Comparison of ENCODE assay signal across 10 mouse cellular contexts in genomic region chr1:177494913-177495542, GRCm38 (mm10). TPM values are rescaled to one million over a fixed set of nuclear protein-coding genes. Genes with fewer than 3 reads are reported as not detected.
DNase-seq lines count a peak whose midpoint lies in the region; ATAC-seq lines count a peak whose summit lies in the region.
"Had no signal": no experiment of that assay in that cellular context is flagged by ENCODE, and none has a peak within 500 bp of the region (broad histone marks: within the 10 kb centered on the region; RNA-seq: fewer than 3 reads in every experiment).

No protein-coding gene starts in this region.

- no peak overlapping the region for H3K4me3 ChIP-seq in hindbrain, embryonic 15.5 days
- H3K4me3 ChIP-seq in hindbrain, embryonic 11.5 days (ENCODE audit: low read depth, low read length): no peak overlapping the region
- no peak overlapping the region for H3K4me3 ChIP-seq in neural tube, embryonic 11.5 days (ENCODE audit: low read depth, low read length)
- H3K4me3 ChIP-seq in liver, embryonic 13.5 days (replicated peaks): 0 out of 2 replicates have a peak overlapping the region, but pooled peaks have one; percentile 2
- no peak overlapping the region for H3K4me3 ChIP-seq in stomach, embryonic 14.5 days (ENCODE audit: low read depth, low read length)
- H3K4me3 ChIP-seq: heart, embryonic 13.5 days had no signal

- H3K27ac ChIP-seq in hindbrain, embryonic 15.5 days (replicated peaks): no peak overlapping the region
- no peak overlapping the region for H3K27ac ChIP-seq in hindbrain, embryonic 11.5 days (ENCODE audit: low read depth, low read length)
- H3K27ac ChIP-seq in neural tube, embryonic 11.5 days (ENCODE audit: low read depth, low read length): no peak overlapping the region
- no peak overlapping the region for H3K27ac ChIP-seq in liver, embryonic 13.5 days
- H3K27ac ChIP-seq in stomach, embryonic 14.5 days (ENCODE audit: low read length): no peak overlapping the region
- H3K27ac ChIP-seq: heart, embryonic 13.5 days had no signal

- no peak overlapping the region for H3K9ac ChIP-seq in hindbrain, embryonic 15.5 days
- no peak overlapping the region for H3K9ac ChIP-seq in hindbrain, embryonic 11.5 days (ENCODE audit: low read depth, low read length)
- H3K9ac ChIP-seq in neural tube, embryonic 11.5 days (ENCODE audit: low read length): no peak overlapping the region
- no peak overlapping the region for H3K9ac ChIP-seq in liver, embryonic 13.5 days
- H3K9ac ChIP-seq in stomach, embryonic 14.5 days (replicated peaks; ENCODE audit: low read depth, low read length): no peak overlapping the region
- H3K9ac ChIP-seq: heart, embryonic 13.5 days had no signal

- ATAC-seq in hindbrain, embryonic 15.5 days (ENCODE audit: low FRiP score, low read depth): no peak
- ATAC-seq in hindbrain, embryonic 11.5 days (ENCODE audit: low FRiP score): no peak
- peak; percentile 36; the same call in 1 of the 2 replicates for ATAC-seq in neural tube, embryonic 11.5 days (ENCODE audit: insufficient read depth, low FRiP score, low TSS enrichment)
- no peak for ATAC-seq in liver, embryonic 13.5 days (ENCODE audit: low read depth)
- no peak for ATAC-seq in stomach, embryonic 14.5 days (ENCODE audit: insufficient number of reproducible peaks, insufficient read depth, low FRiP score, low read depth)
- ATAC-seq in erythroid progenitor cell, adult 5-6 weeks (replicated peaks; ENCODE audit: low FRiP score, poor library complexity, severe bottlenecking): no peak

- H3K4me2 ChIP-seq in hindbrain, embryonic 15.5 days: peak overlapping the region; percentile 9; the same call in 1 of the 2 replicates
- H3K4me2 ChIP-seq in hindbrain, embryonic 11.5 days (replicated peaks; ENCODE audit: low read depth, low read length): no peak overlapping the region
- H3K4me2 ChIP-seq in neural tube, embryonic 11.5 days (ENCODE audit: low read depth): peak overlapping the region; percentile 21
- peak overlapping the region; percentile 22 for H3K4me2 ChIP-seq in liver, embryonic 13.5 days
- peak overlapping the region; percentile 15; the same call in 1 of the 2 replicates for H3K4me2 ChIP-seq in stomach, embryonic 14.5 days (replicated peaks; ENCODE audit: low read depth, low read length)
- H3K4me2 ChIP-seq: heart, embryonic 13.5 days had no signal

- no peaks in the 10 kb centered on the region for H3K27me3 ChIP-seq in hindbrain, embryonic 15.5 days
- H3K27me3 ChIP-seq in hindbrain, embryonic 11.5 days (ENCODE audit: control insufficient read depth, insufficient read depth, low read length): no peaks in the 10 kb centered on the region; the same call in 1 of the 2 replicates
- H3K27me3 ChIP-seq in neural tube, embryonic 11.5 days (ENCODE audit: control insufficient read depth, insufficient read depth, low read length): no peaks in the 10 kb centered on the region
- H3K27me3 ChIP-seq in liver, embryonic 13.5 days: no peaks in the 10 kb centered on the region
- H3K27me3 ChIP-seq in stomach, embryonic 14.5 days (ENCODE audit: control insufficient read depth, insufficient read depth, low read length): no peaks in the 10 kb centered on the region
- H3K27me3 ChIP-seq: heart, embryonic 13.5 days had no signal

- WGBS in hindbrain, embryonic 15.5 days: 45% methylated on average over 9 of the region's 9 CpGs
- WGBS in hindbrain, embryonic 11.5 days: 67% methylated on average over 9 of the region's 9 CpGs
- 29% methylated on average over 9 of the region's 9 CpGs for WGBS in neural tube, embryonic 11.5 days
- 35% methylated on average over 9 of the region's 9 CpGs for WGBS in liver, embryonic 13.5 days (ENCODE audit: insufficient replicate concordance)
- WGBS in stomach, embryonic 14.5 days: 39% methylated on average over 9 of the region's 9 CpGs

- no peaks in the 10 kb centered on the region for H3K36me3 ChIP-seq in hindbrain, embryonic 15.5 days
- H3K36me3 ChIP-seq in hindbrain, embryonic 11.5 days (ENCODE audit: control insufficient read depth, insufficient read depth, low read length): no peaks in the 10 kb centered on the region
- no peaks in the 10 kb centered on the region for H3K36me3 ChIP-seq in neural tube, embryonic 11.5 days (ENCODE audit: control insufficient read depth, insufficient read depth, low read length)
- no peaks in the 10 kb centered on the region for H3K36me3 ChIP-seq in liver, embryonic 13.5 days
- H3K36me3 ChIP-seq in stomach, embryonic 14.5 days (ENCODE audit: control insufficient read depth, insufficient read depth, low read length): no peaks in the 10 kb centered on the region
- H3K36me3 ChIP-seq: heart, embryonic 13.5 days had no signal

- H3K9me3 ChIP-seq in hindbrain, embryonic 15.5 days: no peaks in the 10 kb centered on the region
- H3K9me3 ChIP-seq in hindbrain, embryonic 11.5 days (ENCODE audit: control insufficient read depth, low read length): no peaks in the 10 kb centered on the region
- H3K9me3 ChIP-seq in neural tube, embryonic 11.5 days (ENCODE audit: control insufficient read depth, low read length): no peaks in the 10 kb centered on the region
- no peaks in the 10 kb centered on the region for H3K9me3 ChIP-seq in liver, embryonic 13.5 days (replicated peaks)
- no peaks in the 10 kb centered on the region for H3K9me3 ChIP-seq in stomach, embryonic 14.5 days (ENCODE audit: control insufficient read depth, low read depth, low read length)
- H3K9me3 ChIP-seq: heart, embryonic 13.5 days had no signal

- peaks cover 9% of the 10 kb centered on the region; the same call in 1 of the 2 replicates for H3K4me1 ChIP-seq in hindbrain, embryonic 15.5 days (replicated peaks)
- no peaks in the 10 kb centered on the region; the same call in 1 of the 2 replicates for H3K4me1 ChIP-seq in hindbrain, embryonic 11.5 days (replicated peaks; ENCODE audit: control insufficient read depth, insufficient read depth, low read length)
- H3K4me1 ChIP-seq in neural tube, embryonic 11.5 days (ENCODE audit: control insufficient read depth, insufficient read depth, low read length): no peaks in the 10 kb centered on the region
- peaks cover 2% of the 10 kb centered on the region; the same call in 1 of the 2 replicates for H3K4me1 ChIP-seq in liver, embryonic 13.5 days (replicated peaks)
- no peaks in the 10 kb centered on the region for H3K4me1 ChIP-seq in stomach, embryonic 14.5 days (ENCODE audit: control insufficient read depth, insufficient read depth, low read length)
- H3K4me1 ChIP-seq: heart, embryonic 13.5 days had no signal

- no peak for DNase-seq in hindbrain, embryonic 11.5 days (ENCODE audit: low spot score)
- no peak for DNase-seq in neural tube, embryonic 11.5 days (ENCODE audit: low spot score)
- DNase-seq in neural tube, embryonic 10.5 days (ENCODE audit: extremely low spot score, low spot score): no peak
- no peak for DNase-seq in liver, embryonic 13.5 days
- no peak for DNase-seq in cerebellum, postnatal 14 days
- DNase-seq: kidney, postnatal 4 days had no signal

RNA-seq across cellular contexts. Expression of gene Zbtb18, which starts 52.9 kb away (rescaled TPM):
- 11.8 and 16.3 TPM in 2 replicates for polyA plus RNA-seq in hindbrain, embryonic 15.5 days (2015; fragmentation: Nextera tagmentation; extraction: Ambion mirVana)
- 9.4 and 20.0 TPM in 2 replicates for polyA plus RNA-seq in hindbrain, embryonic 11.5 days (2014; fragmentation: Nextera tagmentation; extraction: Ambion mirVana)
- 8.5 and 11.6 TPM in 2 replicates for polyA plus RNA-seq in neural tube, embryonic 11.5 days (2014; fragmentation: Nextera tagmentation; extraction: Ambion mirVana)
- polyA plus RNA-seq in liver, embryonic 13.5 days (2015; fragmentation: Nextera tagmentation; extraction: Ambion mirVana): 0.41 and 0.82 TPM in 2 replicates
- 3.2 and 6.6 TPM in 2 replicates for polyA plus RNA-seq in stomach, embryonic 14.5 days (2014; fragmentation: Nextera tagmentation; extraction: Ambion mirVana)
- total RNA-seq in erythroid progenitor cell, adult 5-6 weeks (2015; ENCODE audit: low replicate concordance): 23.1 and 34.2 TPM in 2 replicates
- total RNA-seq in erythroid progenitor cell, adult 5-6 weeks (2017; ENCODE audit: low replicate concordance): 29.7 and 35.0 TPM in 2 replicates
